6 mouse cellular contexts compared by ENCODE assay signal in the genomic region with DNA sequence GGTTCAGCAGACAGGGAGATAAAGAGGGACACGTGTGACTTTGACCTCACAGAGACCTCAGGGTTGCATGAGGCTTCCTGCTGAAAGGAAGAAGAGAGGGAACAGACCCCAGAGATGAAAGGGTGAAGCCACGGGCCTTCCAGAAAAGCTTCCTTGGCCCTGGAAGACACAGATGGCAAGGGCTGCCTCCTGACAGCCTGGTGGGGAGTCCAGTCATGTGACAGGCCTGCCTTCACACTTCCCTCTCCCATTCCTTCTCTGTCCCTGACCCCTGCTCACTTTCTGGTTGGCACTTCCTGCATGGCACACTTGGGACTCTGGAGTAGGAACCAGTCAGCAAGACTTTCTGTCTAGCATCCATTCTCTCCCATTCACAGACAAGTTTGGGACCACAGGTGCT.
"Had no signal": no experiment of that assay in that cellular context is flagged by ENCODE, and none has a peak within 500 bp of the region (broad histone marks: within the 10 kb centered on the region; RNA-seq: fewer than 3 reads in every experiment).

No protein-coding gene starts in this region.

- ATAC-seq: lung, postnatal 0 days; midbrain, embryonic 15.5 days had no signal

- DNase-seq: layer of hippocampus, adult 9-11 months; lung, adult 2 months; lung, postnatal 4 days; thymus, postnatal 36 days had no signal
